8 mouse cellular contexts compared by ENCODE assay signal in genomic region chr4:147124400-147125306, GRCm38 (mm10). TPM values are rescaled to one million over a fixed set of nuclear protein-coding genes. Genes with fewer than 3 reads are reported as not detected.
A peak's percentile ranks its signal among the peaks of the same experiment; 100 is the strongest.
DNase-seq lines count a peak whose midpoint lies in the region; ATAC-seq and TF ChIP-seq lines count a peak whose summit lies in the region.
"Not testable (repeated sequence)": the region's sequence is repeated elsewhere in the genome, so short reads cannot be mapped to it uniquely, and the experiment has no call there.

No protein-coding gene starts in this region.

- peak overlapping the region; percentile 69 for H3K4me3 ChIP-seq in hindbrain, embryonic 10.5 days
- peak overlapping the region; percentile 50 for H3K4me3 ChIP-seq in layer of hippocampus, adult 2 months
- H3K4me3 ChIP-seq in lung, embryonic 16.5 days (ENCODE audit: low read length), result peak overlapping the region; percentile 48
- peak overlapping the region; percentile 46 for H3K4me3 ChIP-seq in neural tube, embryonic 13.5 days
- peak overlapping the region; percentile 47 for H3K4me3 ChIP-seq in stomach, postnatal 0 days (ENCODE audit: low read depth, low read length)

- H3K36me3 ChIP-seq in hindbrain, embryonic 10.5 days; lung, embryonic 16.5 days (ENCODE audit: control insufficient read depth, insufficient read depth, low read length); neural tube, embryonic 13.5 days; stomach, postnatal 0 days (ENCODE audit: control insufficient read depth, insufficient read depth, low read length): not testable (repeated sequence)

- not testable (repeated sequence) for H3K27me3 ChIP-seq in hindbrain, embryonic 10.5 days (ENCODE audit: insufficient read depth, poor library complexity, severe bottlenecking); lung, embryonic 16.5 days (ENCODE audit: control insufficient read depth, insufficient read depth, low read depth, low read length); neural tube, embryonic 13.5 days; stomach, postnatal 0 days (ENCODE audit: control insufficient read depth, insufficient read depth, low read length)

- H3K4me1 ChIP-seq in hindbrain, embryonic 10.5 days (replicated peaks); lung, embryonic 16.5 days (replicated peaks; ENCODE audit: control insufficient read depth, insufficient read depth, low read length); neural tube, embryonic 13.5 days (replicated peaks); stomach, postnatal 0 days (replicated peaks; ENCODE audit: control insufficient read depth, insufficient read depth): not testable (repeated sequence)

- WGBS in hindbrain, embryonic 10.5 days, result 9% methylated on average over 47 of the region's 48 CpGs
- WGBS in lung, embryonic 16.5 days, result 7% methylated on average over 45 of the region's 48 CpGs
- 9% methylated on average over 47 of the region's 48 CpGs for WGBS in neural tube, embryonic 13.5 days
- WGBS in stomach, postnatal 0 days, result 9% methylated on average over 40 of the region's 48 CpGs

- DNase-seq in WW6 (ENCODE audit: low read depth, low spot score), result peak; percentile 82
- peak; percentile 95 for DNase-seq in embryo, embryonic 9.5 days (ENCODE audit: extremely low spot score)
- DNase-seq in gastrocnemius, postnatal 25 days, result peak; percentile 28
- DNase-seq in hindbrain, embryonic 10.5 days (ENCODE audit: low spot score), result peak; percentile 88
- not testable (repeated sequence) for DNase-seq in layer of hippocampus, adult 2 months (ENCODE audit: low spot score in 2 of 2)
- DNase-seq in stomach, postnatal 0 days (ENCODE audit: low spot score), result peak; percentile 62

- TF ChIP-seq CTCF in layer of hippocampus, adult 2 months (conservative IDR thresholded peaks at IDR 0.05); stomach, postnatal 0 days (IDR thresholded peaks at IDR 0.05; ENCODE audit: low read depth): not testable (repeated sequence)

- H3K9ac ChIP-seq in lung, embryonic 16.5 days (ENCODE audit: low read length), result peak overlapping the region; percentile 59
- peak overlapping the region; percentile 76 for H3K9ac ChIP-seq in neural tube, embryonic 13.5 days
- H3K9ac ChIP-seq in stomach, postnatal 0 days (ENCODE audit: low read length), result peak overlapping the region; percentile 71

- peak overlapping the region; percentile 93 for H3K27ac ChIP-seq in hindbrain, embryonic 10.5 days
- H3K27ac ChIP-seq in layer of hippocampus, adult 2 months; lung, embryonic 16.5 days (ENCODE audit: low read length); neural tube, embryonic 13.5 days (replicated peaks); stomach, postnatal 0 days (replicated peaks): not testable (repeated sequence)

- not testable (repeated sequence) for TF ChIP-seq EP300 in stomach, postnatal 0 days (optimal IDR thresholded peaks at IDR 0.05)

- peak overlapping the region; percentile 68 for H3K4me2 ChIP-seq in lung, embryonic 16.5 days (ENCODE audit: low read depth, low read length)
- H3K4me2 ChIP-seq in neural tube, embryonic 13.5 days, result peak overlapping the region; percentile 63
- peak overlapping the region; percentile 81 for H3K4me2 ChIP-seq in stomach, postnatal 0 days (replicated peaks; ENCODE audit: low read depth)

- H3K9me3 ChIP-seq in hindbrain, embryonic 10.5 days, result peaks cover 47% of the 10 kb centered on the region
- peaks cover 28% of the 10 kb centered on the region for H3K9me3 ChIP-seq in lung, embryonic 16.5 days (ENCODE audit: control insufficient read depth, low read length)
- peaks cover 37% of the 10 kb centered on the region for H3K9me3 ChIP-seq in neural tube, embryonic 13.5 days
- H3K9me3 ChIP-seq in stomach, postnatal 0 days (ENCODE audit: control insufficient read depth, low read length), result peaks cover 11% of the 10 kb centered on the region; the same call in 1 of the 2 replicates

- ATAC-seq in lung, embryonic 16.5 days (ENCODE audit: low read depth), result peak; percentile 95
- peak; percentile 100 for ATAC-seq in neural tube, embryonic 13.5 days (ENCODE audit: low read depth)
- ATAC-seq in stomach, postnatal 0 days (ENCODE audit: low FRiP score, low TSS enrichment), result peak; percentile 91

RNA-seq across cellular contexts. Expression of gene Zfp991, which starts 7.2 kb away (rescaled TPM):
- total RNA-seq in gastrocnemius, postnatal 25 days (2021), result 1 to 10 TPM; 1.5 to 2.7 TPM
- polyA plus RNA-seq in hindbrain, embryonic 10.5 days (2016; fragmentation: Nextera tagmentation; extraction: Ambion mirVana), result 3.2 and 7.7 TPM in 2 replicates
- 1 to 10 TPM; 5.4 to 8.8 TPM for total RNA-seq in layer of hippocampus, adult 2 months (2021)
- 2.9 and 3.8 TPM in 2 replicates for polyA plus RNA-seq in lung, embryonic 16.5 days (2015; fragmentation: Nextera tagmentation; extraction: Ambion mirVana)
- 6.0 and 6.4 TPM in 2 replicates for polyA plus RNA-seq in neural tube, embryonic 13.5 days (2015; fragmentation: Nextera tagmentation; extraction: Ambion mirVana)
- polyA plus RNA-seq in stomach, postnatal 0 days (2015; fragmentation: Nextera tagmentation; extraction: Ambion mirVana), result 3.9 and 4.3 TPM in 2 replicates
